19 mouse cellular contexts compared by ENCODE assay signal in the genomic region with DNA sequence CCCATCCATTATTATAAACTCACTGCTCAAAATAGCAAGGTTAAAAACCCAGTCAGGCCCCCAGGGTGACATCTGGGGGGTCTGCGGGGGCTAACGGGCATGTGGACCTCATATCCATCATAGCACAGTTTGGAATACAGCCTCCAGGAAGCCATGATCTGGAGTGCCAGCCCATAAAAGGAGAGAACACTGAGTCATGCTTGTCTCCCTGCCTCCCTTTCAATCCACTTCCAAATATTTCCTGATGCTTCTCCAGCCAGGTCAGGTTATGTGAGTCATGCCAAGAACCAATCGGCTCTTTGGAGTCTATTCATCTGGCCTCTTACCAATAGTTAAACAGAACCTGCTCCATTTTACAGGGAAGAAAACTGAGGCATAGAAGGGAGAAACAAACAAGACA.
"Had no signal": no experiment of that assay in that cellular context is flagged by ENCODE, and none has a peak within 500 bp of the region (broad histone marks: within the 10 kb centered on the region; RNA-seq: fewer than 3 reads in every experiment).

No protein-coding gene starts in this region.

- ATAC-seq: liver, embryonic 12.5 days had no signal

- H3K36me3 ChIP-seq: kidney, embryonic 15.5 days; limb, embryonic 12.5 days; limb, embryonic 15.5 days; liver, embryonic 12.5 days; liver, embryonic 15.5 days; neural tube, embryonic 12.5 days; neural tube, embryonic 15.5 days had no signal

- H3K4me3 ChIP-seq: kidney, embryonic 15.5 days; limb, embryonic 12.5 days; limb, embryonic 15.5 days; liver, embryonic 12.5 days; liver, embryonic 15.5 days; neural tube, embryonic 12.5 days; neural tube, embryonic 15.5 days had no signal

- H3K4me2 ChIP-seq: kidney, embryonic 15.5 days; limb, embryonic 12.5 days; limb, embryonic 15.5 days; liver, embryonic 12.5 days; liver, embryonic 15.5 days; midbrain, embryonic 11.5 days; neural tube, embryonic 12.5 days; neural tube, embryonic 15.5 days had no signal

- H3K27ac ChIP-seq: kidney, embryonic 15.5 days; limb, embryonic 12.5 days; limb, embryonic 15.5 days; liver, embryonic 12.5 days; liver, embryonic 15.5 days; neural tube, embryonic 12.5 days; neural tube, embryonic 15.5 days had no signal

- H3K9me3 ChIP-seq: kidney, embryonic 15.5 days; limb, embryonic 12.5 days; limb, embryonic 15.5 days; liver, embryonic 12.5 days; liver, embryonic 15.5 days; neural tube, embryonic 12.5 days; neural tube, embryonic 15.5 days had no signal

- H3K9ac ChIP-seq: kidney, embryonic 15.5 days; limb, embryonic 12.5 days; limb, embryonic 15.5 days; liver, embryonic 12.5 days; liver, embryonic 15.5 days; neural tube, embryonic 12.5 days; neural tube, embryonic 15.5 days had no signal

- H3K27me3 ChIP-seq: kidney, embryonic 15.5 days; limb, embryonic 12.5 days; limb, embryonic 15.5 days; liver, embryonic 12.5 days; liver, embryonic 15.5 days; neural tube, embryonic 12.5 days; neural tube, embryonic 15.5 days had no signal

- DNase-seq: kidney, postnatal 10 days; kidney, postnatal 36 days; left cerebral cortex, postnatal 4 days; lung, adult 2 months; lung, postnatal 14 days; lung, postnatal 4 days; midbrain, embryonic 14.5 days; right cerebral cortex, adult 18-20 months; thymus, adult 2 months; thymus, postnatal 14 days; thymus, postnatal 4 days had no signal

- H3K4me1 ChIP-seq: neural tube, embryonic 12.5 days; neural tube, embryonic 15.5 days had no signal
